Mouse (Mus musculus) cerebellum, adult 18-20 months (tissue): ENCODE results near the gene Polr1e.
"Not testable (repeated sequence)": the region's sequence is repeated elsewhere in the genome, so short reads cannot be mapped to it uniquely, and the experiment has no call there.

Source experiments
- DNase-seq, 2 experiments: peaks; one replicate each; pipeline ENCODE4 v3.0.0; 2021

Polr1e gene

GRCm38 (mm10) chr4:45010806-45011415 lies 7.5 kb upstream of the Polr1e start:
- DNase-seq: peak; percentile 26 to 37

GRCm38 (mm10) chr4:45011581-45012104 lies 6.7 kb upstream of the Polr1e start:
- no peak for DNase-seq

- peak; percentile 99 to 100 for DNase-seq
Observed at GRCm38 (mm10) chr4:45012105-45012975, 6.0 kb upstream of the Polr1e start, which contains the start of gene Zbtb5. Zbtb5 (minus strand) TSS chr4:45012412.

GRCm38 (mm10) chr4:45013031-45013431 lies 5.4 kb upstream of the Polr1e start:
- DNase-seq: no peak

- DNase-seq: no peak
Observed at GRCm38 (mm10) chr4:45013537-45013936, 4.8 kb upstream of the Polr1e start.

GRCm38 (mm10) chr4:45015615-45016014 lies 2.8 kb upstream of the Polr1e start:
- DNase-seq: peak; percentile 53 to 67

- DNase-seq: peak in 1 of 2 experiments; percentile 15
Observed at GRCm38 (mm10) chr4:45019009-45019408, 626 bp downstream of the Polr1e start.

- DNase-seq: no peak
Observed at GRCm38 (mm10) chr4:45026459-45026858, 8.1 kb downstream of the Polr1e start.

GRCm38 (mm10) chr4:45032586-45032985 lies 14.2 kb downstream of the Polr1e start:
- DNase-seq: no peak

GRCm38 (mm10) chr4:45034693-45035628 lies 16.6 kb downstream of the Polr1e start:
- no peak for DNase-seq

- DNase-seq: no peak
Observed at GRCm38 (mm10) chr4:45036048-45036447, 17.7 kb downstream of the Polr1e start.

- DNase-seq: no peak
Observed at GRCm38 (mm10) chr4:45036571-45036970, 18.2 kb downstream of the Polr1e start.

- DNase-seq: no peak
Observed at GRCm38 (mm10) chr4:45037455-45038410, 19.4 kb downstream of the Polr1e start.

GRCm38 (mm10) chr4:45038879-45039278 lies 20.5 kb downstream of the Polr1e start:
- not testable (repeated sequence) for DNase-seq

GRCm38 (mm10) chr4:45039546-45039945 lies 21.2 kb downstream of the Polr1e start:
- not testable (repeated sequence) for DNase-seq

GRCm38 (mm10) chr4:45040795-45041194 lies 22.4 kb downstream of the Polr1e start:
- no peak for DNase-seq

GRCm38 (mm10) chr4:45046679-45047078 lies 28.3 kb downstream of the Polr1e start:
- DNase-seq: no peak

- no peak for DNase-seq
Observed at GRCm38 (mm10) chr4:45047286-45047887, 29.0 kb downstream of the Polr1e start.

- no peak for DNase-seq
Observed at GRCm38 (mm10) chr4:45047956-45048355, 29.6 kb downstream of the Polr1e start.

- peak; percentile 14 to 21 for DNase-seq
Observed at GRCm38 (mm10) chr4:45054862-45055261, 36.5 kb downstream of the Polr1e start.

GRCm38 (mm10) chr4:45055451-45055850 lies 37.1 kb downstream of the Polr1e start:
- DNase-seq: peak; percentile 39 to 40
